Mouse (Mus musculus): ENCODE measurements at regions not wholly inside any gene's neighbourhood (a gene's known extent, or its start where the extent isn't known, plus 50 kb on each side); places are given as distances from the start of the nearest gene placed in this dataset.
A peak's percentile ranks its signal among the peaks of the same experiment; 100 is the strongest.

GRCm38 (mm10) chr6:100517662-100518061 lies 153.3 kb downstream of the Shq1 start:
- no peak for DNase-seq (ENCODE audit: low spot score in 2 of 2)

- no peak for DNase-seq (ENCODE audit: low spot score in 2 of 2)
Observed at GRCm38 (mm10) chr6:100512676-100513075, 158.3 kb downstream of the Shq1 start.

- no peak for DNase-seq (ENCODE audit: low spot score in 2 of 2)
Observed at GRCm38 (mm10) chr6:100510676-100511075, 160.3 kb downstream of the Shq1 start.

- no peak for DNase-seq (ENCODE audit: low spot score in 2 of 2)
Observed at GRCm38 (mm10) chr6:100505506-100506247, 165.3 kb downstream of the Shq1 start.

GRCm38 (mm10) chr6:100502961-100503782 lies 167.8 kb downstream of the Shq1 start:
- peak; percentile 8 to 19 for DNase-seq (ENCODE audit: low spot score in 2 of 2)

GRCm38 (mm10) chr6:100502139-100502538 lies 168.8 kb downstream of the Shq1 start:
- DNase-seq (ENCODE audit: low spot score in 2 of 2): no peak

GRCm38 (mm10) chr6:100500741-100501140 lies 170.2 kb downstream of the Shq1 start:
- DNase-seq (ENCODE audit: low spot score in 2 of 2): no peak

GRCm38 (mm10) chr6:100500060-100500459 lies 170.9 kb downstream of the Shq1 start:
- DNase-seq (ENCODE audit: low spot score in 2 of 2): no peak

GRCm38 (mm10) chr6:100498861-100499271 lies 172.1 kb downstream of the Shq1 start:
- no peak for DNase-seq (ENCODE audit: low spot score in 2 of 2)

- DNase-seq (ENCODE audit: low spot score in 2 of 2): no peak
Observed at GRCm38 (mm10) chr6:100498126-100498525, 172.8 kb downstream of the Shq1 start.

GRCm38 (mm10) chr6:100496135-100496534 lies 174.8 kb downstream of the Shq1 start:
- no peak for DNase-seq (ENCODE audit: low spot score in 2 of 2)

GRCm38 (mm10) chr6:100495131-100495530 lies 175.8 kb downstream of the Shq1 start:
- peak; percentile 30 to 36 for DNase-seq (ENCODE audit: low spot score in 2 of 2)

- no peak for DNase-seq (ENCODE audit: low spot score in 2 of 2)
Observed at GRCm38 (mm10) chr6:100493558-100493957, 177.4 kb downstream of the Shq1 start.

GRCm38 (mm10) chr6:100491811-100492210 lies 179.1 kb downstream of the Shq1 start:
- DNase-seq (ENCODE audit: low spot score in 2 of 2): no peak

- DNase-seq (ENCODE audit: low spot score in 2 of 2): no peak
Observed at GRCm38 (mm10) chr6:100490920-100491712, 179.8 kb downstream of the Shq1 start.

- DNase-seq (ENCODE audit: low spot score in 2 of 2): no peak
Observed at GRCm38 (mm10) chr6:100483836-100484235, 187.1 kb downstream of the Shq1 start.

GRCm38 (mm10) chr6:100483084-100483810 lies 187.7 kb downstream of the Shq1 start:
- no peak for DNase-seq (ENCODE audit: low spot score in 2 of 2)

- DNase-seq (ENCODE audit: low spot score in 2 of 2): no peak
Observed at GRCm38 (mm10) chr6:100482572-100482971, 188.4 kb downstream of the Shq1 start.

GRCm38 (mm10) chr6:100480525-100480924 lies 190.4 kb downstream of the Shq1 start:
- DNase-seq (ENCODE audit: low spot score in 2 of 2): no peak

GRCm38 (mm10) chr6:100479881-100480280 lies 191.1 kb downstream of the Shq1 start:
- DNase-seq (ENCODE audit: low spot score in 2 of 2): no peak

- DNase-seq (ENCODE audit: low spot score in 2 of 2): no peak
Observed at GRCm38 (mm10) chr6:100479455-100479854, 191.5 kb downstream of the Shq1 start.

Measured in right cerebral cortex, postnatal 36 days (tissue).